Mouse (Mus musculus) embryonic facial prominence, embryonic 11.5 days (tissue): ENCODE measurements around the gene Card9. TPM values are rescaled to one million over a fixed set of nuclear protein-coding genes. Genes with fewer than 3 reads are reported as not detected.

Experiments
- ATAC-seq: fragments of 200-750 bp; cut with Nextera tagmentation; replicated peaks from 2 replicates; pipeline ENCODE4 v1.8.0; 2017; ENCODE audit warnings: low read depth; ENCODE audit not compliant: insufficient number of reproducible peaks, low FRiP score, low TSS enrichment
- DNase-seq: peaks from one replicate; pipeline ENCODE4 v3.0.0-alpha.2; 2015; ENCODE audit warnings: low spot score
- H3K27ac ChIP-seq: fragments of 300-500 bp; sonication (generic); replicated peaks from 2 replicates; pipeline ENCODE4 v1.5.1; 2014; ENCODE audit warnings: mild to moderate bottlenecking, low read depth, low read length, control low read depth
- H3K27me3 ChIP-seq: fragments of 300-500 bp; sonication (generic); 2 replicates; pipeline ENCODE4 v1.6.1; 2014; ENCODE audit warnings: mild to moderate bottlenecking, low read length, moderate library complexity, mixed read lengths; ENCODE audit not compliant: control insufficient read depth, insufficient read depth
- H3K36me3 ChIP-seq: fragments of 300-500 bp; sonication (generic); replicated peaks from 2 replicates; pipeline ENCODE4 v1.6.1; 2014; ENCODE audit warnings: low read depth, mild to moderate bottlenecking, low read length, moderate library complexity, mixed read lengths; ENCODE audit not compliant: control insufficient read depth, insufficient read depth
- H3K4me1 ChIP-seq: fragments of 300-500 bp; sonication (generic); 2 replicates; pipeline ENCODE4 v1.6.1; 2014; ENCODE audit warnings: low read length, mixed read lengths; ENCODE audit not compliant: control insufficient read depth, insufficient read depth
- H3K4me2 ChIP-seq: fragments of 300-500 bp; sonication (generic); 2 replicates; pipeline ENCODE4 v1.6.1; 2014; ENCODE audit warnings: low read depth, mild to moderate bottlenecking, control low read depth, low read length, moderate library complexity
- H3K4me3 ChIP-seq: fragments of 300-500 bp; sonication (generic); 2 replicates; pipeline ENCODE4 v1.5.1; 2014; ENCODE audit warnings: low read depth, low read length, control low read depth
- H3K9ac ChIP-seq: fragments of 300-500 bp; sonication (generic); replicated peaks from 2 replicates; pipeline ENCODE4 v1.6.1; 2014; ENCODE audit warnings: mild to moderate bottlenecking, control low read depth, low read length
- H3K9me3 ChIP-seq: fragments of 300-500 bp; sonication (generic); replicated peaks from 2 replicates; pipeline ENCODE4 v1.6.1; 2016; ENCODE audit warnings: mild to moderate bottlenecking, low read length, inconsistent platforms, mixed read lengths; ENCODE audit not compliant: control insufficient read depth
- WGBS: fragments of 180-500 bp; shearing (Covaris S2); extraction: QIAGEN DNeasy Blood & Tissue Kit; methylation state at CpG from one replicate; pipeline ENCODE4 v1.1.7; 2014; 5-methylcytosine and 5-hydroxymethylcytosine counted together
- polyA plus RNA-seq: library from polyadenylated mRNA; unstranded; fragments of >200 nt; fragmentation: Nextera tagmentation; extraction: Ambion mirVana; gene quantifications from 2 replicates; pipeline ENCODE4 v1.2.1, GENCODE M21; 2014

Gene Card9
- polyA plus RNA-seq, 1 experiment from 2014 or later = 0.41 TPM

- no peak overlapping the region for H3K9ac ChIP-seq
- H3K27me3 ChIP-seq = no peaks in the 10 kb centered on the region
- peaks cover 6% of the 10 kb centered on the region; the same call in 1 of the 2 replicates for H3K4me1 ChIP-seq
- H3K4me2 ChIP-seq = no peak overlapping the region
- no peaks in the 10 kb centered on the region for H3K9me3 ChIP-seq
- no peak for DNase-seq
- no peak overlapping the region for H3K4me3 ChIP-seq
- WGBS = 75% methylated on average over 2 of the region's 2 CpGs
- no peaks in the 10 kb centered on the region for H3K36me3 ChIP-seq
- H3K27ac ChIP-seq = no peak overlapping the region
- no peak for ATAC-seq
Observed at GRCm38 (mm10) chr2:26305555-26305954, 55.2 kb downstream of the Card9 start.

GRCm38 (mm10) chr2:26304711-26305110, 56.0 kb downstream of the Card9 start:
- H3K9ac ChIP-seq = no peak overlapping the region
- no peak overlapping the region for H3K4me2 ChIP-seq
- ATAC-seq (no peak), DNase-seq (no peak)
- H3K27ac ChIP-seq = no peak overlapping the region
- H3K4me3 ChIP-seq = no peak overlapping the region
- no peaks in the 10 kb centered on the region for H3K27me3 ChIP-seq
- peaks cover 6% of the 10 kb centered on the region; the same call in 1 of the 2 replicates for H3K4me1 ChIP-seq
- no peaks in the 10 kb centered on the region for H3K9me3 ChIP-seq
- 76% methylated on average over 1 of the region's 1 CpGs for WGBS
- H3K36me3 ChIP-seq = no peaks in the 10 kb centered on the region

Other genes starting within 250 kb of the Card9 start
- gene Nacc2, start 237.7 kb downstream of the Card9 start, polyA plus RNA-seq = 2.7 and 3.6 TPM in 2 replicates
- gene Lhx3, start 152.6 kb downstream of the Card9 start, polyA plus RNA-seq = 1.3 and 3.3 TPM in 2 replicates
- gene Qsox2, start 123.4 kb downstream of the Card9 start, polyA plus RNA-seq = 11.3 and 12.1 TPM in 2 replicates
- 0.13 TPM in 1 of 2 replicates, not detected in the other for gene Ccdc187, start 66.4 kb downstream of the Card9 start, polyA plus RNA-seq
- gene Gpsm1, start 45.4 kb downstream of the Card9 start, polyA plus RNA-seq = 31.7 and 39.9 TPM in 2 replicates
- 25.1 and 29.8 TPM in 2 replicates for gene Dnlz, start 8.8 kb downstream of the Card9 start, polyA plus RNA-seq
- 17.9 and 18.6 TPM in 2 replicates for gene Snapc4, start 19.7 kb upstream of the Card9 start, polyA plus RNA-seq
- 130 and 132 TPM in 2 replicates for gene Entr1, start 28.4 kb upstream of the Card9 start, polyA plus RNA-seq
- 100 and 103 TPM in 2 replicates for gene Pmpca, start 28.4 kb upstream of the Card9 start, polyA plus RNA-seq
- 19.0 and 22.9 TPM in 2 replicates for gene Inpp5e, start 48.3 kb upstream of the Card9 start, polyA plus RNA-seq
- 30.4 and 33.3 TPM in 2 replicates for gene Sec16a, start 84.3 kb upstream of the Card9 start, polyA plus RNA-seq
- 17.2 and 17.7 TPM in 2 replicates for gene Notch1, start 155.7 kb upstream of the Card9 start, polyA plus RNA-seq
- gene Egfl7, start 219.1 kb upstream of the Card9 start, polyA plus RNA-seq = 54.3 and 74.6 TPM in 2 replicates
- gene Gm20532, start 225.7 kb upstream of the Card9 start, polyA plus RNA-seq = not detected in 2 replicates
- 8.7 and 13.1 TPM in 2 replicates for gene Agpat2, start 243.5 kb upstream of the Card9 start, polyA plus RNA-seq